Mouse (Mus musculus) cerebellum, adult 2 months (tissue): Measurements from ENCODE around the gene Zfp108.

ENCODE experiments used
- CTCF ChIP-seq: fragments of 200-500 bp; IDR thresholded peaks from 2 replicates; pipeline ENCODE4 v1.5.1; 2011; ENCODE audit warnings: low read depth, mild to moderate bottlenecking, control low read depth, low read length, moderate library complexity, borderline replicate concordance; ENCODE audit not compliant: insufficient read depth
- POLR2A ChIP-seq: fragments of 200-500 bp; IDR thresholded peaks from 2 replicates; pipeline ENCODE4 v1.6.1; 2011; ENCODE audit warnings: low read length, control low read depth, borderline replicate concordance; ENCODE audit not compliant: insufficient read depth

GRCm38 (mm10) chr7:24211343-24211742, 43.3 kb upstream of the Zfp108 start, which contains the start of gene Zfp111:
- no peak for TF ChIP-seq CTCF
- TF ChIP-seq POLR2A, result no peak
